Mouse (Mus musculus): Measurements from ENCODE around the gene Phf3.

The Phf3 gene

DNA sequence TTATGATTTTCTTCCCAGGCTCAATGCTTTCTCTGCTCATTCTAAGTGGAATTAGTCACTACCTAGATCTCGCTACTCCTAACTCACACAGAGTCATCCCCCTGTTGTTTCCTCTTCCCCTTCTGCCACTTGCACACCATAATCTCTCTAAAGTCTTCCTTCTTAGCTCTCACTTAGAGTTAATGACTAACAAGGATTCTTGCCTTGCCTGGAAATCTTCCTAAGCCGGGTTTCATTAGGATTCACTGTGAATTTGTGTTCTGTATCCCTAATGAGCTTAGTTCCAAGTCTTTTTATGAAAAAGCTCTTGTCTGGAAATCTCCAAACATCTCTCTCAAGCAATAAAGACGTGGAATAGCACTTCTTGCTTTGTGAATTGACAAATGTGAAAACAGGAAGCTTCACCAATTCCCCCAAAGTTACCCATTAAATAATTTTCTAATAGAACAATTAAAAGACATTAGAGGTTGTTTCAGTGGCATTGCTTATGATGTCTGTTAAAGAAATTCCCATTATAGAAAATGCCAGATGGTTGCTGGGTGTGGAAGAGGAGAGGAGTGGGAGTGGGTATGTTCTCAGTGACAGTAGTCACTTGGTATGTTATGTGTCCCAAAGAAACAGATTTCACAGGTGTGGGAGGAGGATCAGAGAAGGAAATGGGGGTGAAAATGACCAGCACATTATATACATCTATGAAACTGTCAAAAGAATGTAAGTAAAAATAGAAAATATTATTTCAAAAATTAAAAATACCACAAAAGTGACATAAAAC is 118.1 kb downstream of the Phf3 start:
- DNase-seq: no peak
